Mouse (Mus musculus) kidney, postnatal 14 days (tissue): ENCODE results near the gene Mthfd2l.

Source experiments
- DNase-seq: peaks from one replicate; pipeline ENCODE4 v3.0.0; 2022; ENCODE audit warnings: mixed read lengths

Mthfd2l gene

DNA sequence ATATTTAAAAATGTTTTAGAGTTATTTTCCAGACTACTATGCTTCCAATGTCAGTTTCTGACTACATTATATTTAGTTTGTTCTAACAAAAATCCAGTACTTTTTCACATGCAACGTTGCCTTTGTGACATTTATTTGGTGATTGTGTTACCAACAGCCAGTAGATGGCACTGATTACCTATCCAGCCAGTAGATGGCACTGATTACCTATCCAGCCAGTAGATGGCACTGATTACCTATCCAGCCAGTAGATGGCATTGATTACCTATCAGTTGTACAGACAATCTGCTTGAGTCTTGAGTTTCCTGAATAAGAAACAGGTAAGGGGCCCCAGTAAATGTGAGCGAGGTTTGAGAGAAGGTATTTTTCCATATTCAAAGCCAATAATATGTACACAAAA lies 20.6 kb downstream of the Mthfd2l start:
- peak; percentile 71 for DNase-seq

DNA sequence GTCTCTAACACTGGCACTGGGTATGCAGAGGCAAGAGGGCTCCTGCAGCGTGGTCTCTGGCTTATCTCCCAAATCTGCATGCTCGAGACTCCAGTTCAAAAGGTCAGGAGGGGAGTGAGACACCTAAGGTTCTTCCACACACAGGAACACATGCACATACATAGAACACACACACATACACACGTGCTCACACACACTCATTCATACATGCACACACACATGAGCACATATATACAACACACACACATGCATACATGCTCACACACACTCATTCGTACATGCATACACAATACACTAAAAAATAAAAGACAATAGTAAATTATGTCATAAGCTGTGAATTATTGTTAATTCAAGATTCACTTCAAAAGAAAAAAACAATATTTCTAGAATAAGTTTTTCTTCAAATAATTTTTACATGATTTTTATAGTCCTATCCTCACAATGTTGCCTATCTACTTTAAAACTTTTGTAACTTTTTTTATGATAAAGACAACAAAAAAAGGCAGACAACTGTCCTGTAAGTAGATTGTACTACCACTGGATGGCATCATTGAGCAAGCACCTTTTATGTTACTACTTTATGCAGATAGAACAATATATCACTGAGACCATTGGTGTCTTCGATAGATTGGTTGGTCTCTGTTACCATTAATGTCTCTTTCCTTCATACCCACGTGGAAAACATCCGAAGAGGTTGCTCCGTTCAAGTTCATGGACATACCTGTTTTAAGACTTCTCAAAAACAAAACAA lies 22.0 kb downstream of the Mthfd2l start:
- DNase-seq, result no peak

DNA sequence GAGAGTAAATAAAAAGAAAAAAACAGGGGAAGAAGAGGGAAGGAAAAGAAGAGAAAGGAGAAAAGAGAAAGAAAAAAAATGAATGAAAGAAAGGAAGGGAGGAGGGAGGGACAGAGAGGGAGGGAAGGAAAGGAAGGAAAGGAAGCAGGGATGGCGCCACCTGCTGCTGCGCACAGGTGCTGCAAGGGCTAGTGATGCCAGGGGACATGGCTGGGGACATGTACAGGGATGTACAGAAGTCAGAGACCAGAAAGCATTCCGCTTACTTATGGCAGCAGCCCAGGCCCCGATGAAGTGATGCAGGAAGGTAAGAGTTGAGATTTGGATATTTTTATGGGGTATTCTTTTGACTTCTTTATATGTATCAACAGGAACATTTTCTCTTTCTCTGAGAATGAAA lies 33.4 kb downstream of the Mthfd2l start:
- DNase-seq, result peak; percentile 9

DNA sequence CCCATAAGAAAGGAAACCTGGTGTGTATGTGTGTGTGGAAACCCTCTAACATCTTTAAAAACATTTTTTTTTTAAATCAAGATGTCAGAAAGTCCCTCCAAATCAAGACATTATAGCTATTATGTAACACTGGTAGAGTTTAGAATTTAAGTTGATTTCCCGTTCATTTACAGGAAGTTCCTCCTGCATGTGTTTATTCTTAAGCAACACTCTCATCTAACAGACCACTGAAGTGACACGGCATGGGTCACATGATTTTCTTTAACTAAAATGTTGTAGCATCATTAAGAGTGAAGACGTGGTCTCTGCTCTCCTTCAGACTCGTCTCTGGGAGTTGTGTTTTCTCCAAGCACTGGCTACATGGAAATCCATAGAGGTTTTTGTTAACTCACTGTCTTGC lies 33.8 kb downstream of the Mthfd2l start:
- no peak for DNase-seq

DNA sequence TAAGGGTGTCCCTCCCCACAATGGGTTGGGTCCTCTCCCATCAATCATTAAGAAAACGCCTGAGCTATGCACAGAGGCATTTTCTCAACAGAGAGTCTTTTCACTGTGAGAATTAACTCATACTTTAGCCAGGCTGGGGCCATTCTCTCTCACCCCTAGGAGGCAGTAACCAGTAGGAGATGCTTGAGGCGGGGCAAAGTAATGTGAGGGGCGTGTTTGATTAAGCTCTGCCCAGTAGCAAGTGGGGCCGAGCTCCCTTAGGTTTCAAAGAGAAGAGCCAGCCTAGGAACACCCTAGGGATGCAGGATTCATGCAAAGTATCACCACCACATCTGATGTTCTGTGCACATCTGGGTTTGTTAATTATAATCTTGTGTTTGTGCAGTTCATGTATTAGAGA lies 34.5 kb downstream of the Mthfd2l start:
- no peak for DNase-seq

DNA sequence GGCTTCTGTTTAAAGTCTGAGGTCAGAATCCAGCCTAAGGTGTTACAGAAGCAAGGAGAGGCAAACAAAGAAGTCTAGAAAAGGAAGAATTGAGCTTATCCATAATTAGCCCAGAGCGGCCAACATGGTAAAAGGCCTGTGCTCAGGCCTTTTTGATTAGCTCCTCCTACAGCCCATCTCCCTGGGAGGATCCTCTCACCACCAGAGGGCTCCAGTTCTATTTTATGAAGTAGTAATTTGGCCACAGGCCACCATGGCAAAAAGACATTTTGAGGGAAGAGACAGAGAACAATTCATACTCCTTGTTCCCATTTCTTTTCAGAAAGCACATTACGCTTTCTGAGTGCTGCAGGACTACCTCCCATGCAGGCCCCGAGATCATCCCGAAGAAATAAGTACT lies 46.3 kb downstream of the Mthfd2l start:
- peak; percentile 70 for DNase-seq

DNA sequence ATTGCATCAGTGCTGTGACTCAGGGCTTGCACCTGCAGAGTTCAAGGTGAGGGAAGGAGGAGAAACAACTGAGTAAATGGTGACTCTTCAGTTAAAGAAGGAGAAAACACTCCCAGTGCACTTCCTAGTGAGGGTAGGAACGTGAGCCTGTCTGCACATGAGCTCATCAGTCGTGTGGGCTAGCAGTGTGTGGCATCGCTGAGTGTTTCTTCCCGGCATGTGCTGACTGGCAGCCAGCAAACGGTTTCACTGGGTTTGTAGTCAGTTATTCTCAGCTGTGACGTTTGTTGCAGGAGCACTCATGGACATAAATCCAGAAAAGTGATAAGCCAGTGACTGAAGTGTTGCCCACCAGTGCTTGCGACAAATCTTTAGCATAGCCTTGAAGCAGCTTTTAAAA lies 49.4 kb downstream of the Mthfd2l start:
- no peak for DNase-seq

DNA sequence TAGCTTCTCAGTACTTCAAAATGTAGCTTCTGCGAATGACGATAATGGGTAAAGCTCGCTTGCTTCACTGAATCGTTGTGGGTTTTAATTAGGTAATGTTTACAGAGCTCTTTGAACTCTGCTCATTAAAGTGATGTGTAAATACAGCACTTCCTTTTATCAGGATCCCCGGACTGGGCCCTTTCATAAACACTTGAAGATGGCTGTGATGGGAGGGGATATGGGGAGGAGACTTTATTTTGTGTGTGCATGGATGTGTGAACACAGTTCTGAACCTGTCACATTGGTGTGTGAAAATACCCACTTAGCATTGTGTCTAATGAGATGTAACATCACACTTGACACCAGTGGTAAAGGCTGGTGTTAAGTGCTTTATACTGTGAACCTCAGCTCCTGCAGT lies 56.7 kb downstream of the Mthfd2l start:
- no peak for DNase-seq

DNA sequence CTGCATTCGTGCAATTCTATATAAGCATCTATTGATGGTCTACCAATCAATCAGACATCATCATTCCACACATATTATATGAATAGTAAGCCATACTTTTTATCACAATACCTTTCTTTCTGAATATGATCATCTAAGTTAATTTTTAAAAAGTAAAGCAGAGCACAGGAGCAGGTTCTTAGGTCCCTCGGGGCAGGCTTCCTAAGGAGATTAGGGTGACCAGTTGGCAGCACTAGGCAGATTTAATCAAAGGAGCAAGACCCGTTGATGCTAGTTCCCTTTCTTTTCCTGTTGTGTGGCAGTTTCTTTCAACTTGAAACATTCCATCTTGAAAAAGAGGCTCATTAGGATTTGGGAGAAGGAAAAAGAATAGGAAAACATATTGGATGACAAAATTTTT lies 57.2 kb downstream of the Mthfd2l start:
- DNase-seq, result no peak

DNA sequence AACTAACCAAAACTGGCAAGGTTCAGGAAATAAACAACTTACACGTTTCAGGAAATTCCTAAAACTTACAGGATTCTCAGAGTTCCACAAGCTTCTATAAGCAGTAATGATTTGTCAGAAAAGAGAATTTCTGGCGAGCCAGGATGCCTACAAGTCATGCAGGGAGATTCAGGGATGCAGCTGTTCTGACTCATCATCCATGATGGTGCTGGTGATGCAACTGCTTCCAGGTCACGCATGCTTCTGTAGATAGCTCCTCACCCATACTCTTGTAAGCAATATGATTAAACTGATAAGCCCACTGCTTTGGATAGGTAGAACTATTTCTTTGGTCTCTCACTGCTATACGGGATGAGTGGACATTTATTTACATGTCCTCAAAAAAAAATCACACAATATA lies 57.7 kb downstream of the Mthfd2l start:
- DNase-seq, result no peak

DNA sequence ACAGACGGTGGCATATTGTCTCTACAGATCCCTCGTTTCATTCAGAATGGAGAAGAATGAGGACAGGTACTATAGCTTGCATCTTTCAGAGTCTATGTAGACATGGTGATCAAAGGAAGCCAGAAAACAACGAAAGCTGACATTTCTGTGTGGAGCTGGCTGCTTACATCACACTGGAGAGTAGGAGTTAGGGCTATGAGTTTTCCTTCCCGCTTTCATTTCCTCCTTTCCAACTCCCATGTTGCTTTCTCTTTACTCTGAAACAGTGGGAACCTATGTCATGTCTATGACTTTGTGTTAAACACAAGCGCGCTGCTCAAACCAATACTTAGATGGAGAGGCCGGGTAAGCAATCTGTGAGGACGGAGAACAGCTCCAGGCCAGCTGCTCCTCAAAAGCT lies 69.0 kb downstream of the Mthfd2l start:
- DNase-seq, result no peak

DNA sequence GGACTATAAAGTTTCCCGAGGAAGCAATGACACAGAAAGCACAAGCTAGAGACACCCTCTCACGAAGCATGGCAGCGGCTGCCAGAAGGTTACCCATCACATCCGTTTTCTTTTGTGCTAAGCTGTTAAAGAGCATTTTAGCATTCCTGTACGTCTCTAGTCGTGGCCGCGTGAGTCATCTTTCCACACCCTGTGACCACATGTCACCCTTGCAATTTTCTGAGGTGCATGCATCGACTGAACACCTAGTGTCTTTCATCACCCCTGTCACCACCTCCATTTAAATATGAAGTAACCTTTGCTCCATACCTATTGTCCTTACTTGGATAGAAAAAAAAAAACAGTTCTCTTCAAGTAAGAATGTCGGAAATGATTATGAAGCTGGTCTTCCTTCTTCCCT lies 84.3 kb downstream of the Mthfd2l start:
- no peak for DNase-seq

DNA sequence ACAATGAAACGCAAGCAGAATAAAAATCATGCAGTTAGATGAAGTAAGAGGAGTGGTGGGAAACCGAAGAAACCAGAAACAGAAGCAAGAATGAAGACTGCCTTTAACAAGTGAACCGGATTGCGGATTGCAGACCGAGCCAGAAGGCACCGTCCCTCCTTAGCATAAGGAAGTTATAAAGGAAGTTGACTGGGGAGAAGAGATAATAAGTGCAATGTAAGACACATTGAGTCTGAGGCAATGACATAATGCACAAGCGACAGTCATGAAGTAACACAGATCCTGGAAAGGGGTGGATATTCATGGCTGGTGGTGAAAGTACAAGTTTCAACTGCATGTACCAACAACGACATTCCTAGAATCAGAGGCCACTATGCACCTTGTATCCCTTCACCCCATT lies 92.2 kb downstream of the Mthfd2l start:
- no peak for DNase-seq

DNA sequence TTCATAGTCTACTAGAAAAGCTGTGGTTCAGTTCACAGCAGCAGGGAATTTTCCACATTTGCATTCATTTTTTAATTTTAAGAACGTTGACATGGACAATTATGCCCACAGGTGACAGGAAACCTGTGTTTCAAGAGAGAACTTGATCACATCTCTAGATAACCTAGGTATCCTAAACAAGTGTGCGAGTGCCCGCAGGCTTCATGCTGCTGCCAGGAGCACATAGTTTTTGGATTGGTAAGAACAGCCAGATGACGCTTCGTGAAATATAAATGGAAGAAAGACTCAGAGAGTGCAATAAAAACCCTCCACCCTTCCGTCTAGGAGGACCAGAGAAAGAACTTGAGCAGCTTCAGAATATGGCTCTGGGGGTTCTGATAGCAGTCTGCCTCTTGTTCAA lies 96.2 kb downstream of the Mthfd2l start, which contains the start of gene Epgn:
TSS of gene Epgn (plus strand) at position 301 of the 400 bp plus-strand sequence.
- no peak for DNase-seq

DNA sequence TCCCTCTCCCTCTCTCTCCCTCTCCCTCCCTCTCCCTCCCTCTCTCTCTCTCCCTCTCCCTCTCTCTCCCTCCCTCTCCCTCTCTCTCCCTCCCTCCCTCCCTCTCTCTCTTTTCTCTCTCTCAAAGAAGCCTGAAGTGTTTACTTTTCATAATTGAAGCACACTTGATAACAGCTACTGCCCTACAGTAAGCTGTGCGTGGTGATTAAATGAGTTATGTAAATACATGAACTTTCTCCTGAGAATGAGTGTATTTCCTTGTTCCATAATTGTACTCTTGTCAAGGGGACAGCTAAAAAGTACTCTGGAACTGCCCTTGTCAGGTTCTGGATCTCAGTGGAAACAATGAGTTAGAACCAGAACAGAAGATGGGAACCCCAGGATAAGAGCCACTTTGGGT lies 96.9 kb downstream of the Mthfd2l start:
- DNase-seq, result no peak

DNA sequence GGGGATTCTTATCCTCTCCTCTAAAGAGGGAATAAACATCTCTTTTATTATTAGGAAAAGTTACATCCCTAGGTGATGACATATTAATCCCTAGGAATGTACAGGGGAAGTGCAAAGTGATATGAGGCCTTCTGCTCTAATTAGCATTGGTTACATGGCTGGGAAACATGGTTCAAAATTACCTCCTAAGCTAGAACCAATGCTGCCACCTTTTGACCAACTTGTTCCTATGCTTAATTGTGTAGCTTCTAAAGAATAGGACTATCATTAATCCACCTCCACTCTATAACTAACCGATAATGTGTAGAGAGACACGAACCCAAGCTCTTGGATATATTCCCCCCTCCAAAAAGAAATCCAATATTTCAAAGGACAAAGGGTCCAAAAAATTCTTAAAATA lies 99.7 kb downstream of the Mthfd2l start:
- DNase-seq, result no peak

DNA sequence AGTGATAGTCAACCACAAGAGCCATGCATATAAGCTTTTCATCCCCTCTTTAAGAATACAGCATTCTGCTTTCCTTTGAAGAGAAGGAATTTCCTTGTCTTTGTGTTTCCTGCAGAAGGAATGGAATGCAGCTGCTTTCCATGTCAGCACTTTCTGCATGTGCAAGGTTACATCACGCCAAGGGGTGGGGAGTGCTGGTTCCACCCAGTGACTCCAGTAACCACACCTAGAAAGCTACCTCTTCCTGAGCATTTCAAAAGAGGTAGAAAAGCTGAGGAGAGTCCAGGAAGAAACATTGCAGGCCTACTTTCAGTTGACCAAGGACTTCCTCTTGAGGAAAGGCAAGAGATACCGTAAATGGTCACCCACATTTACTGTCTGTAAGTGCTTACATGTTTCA lies 104.4 kb downstream of the Mthfd2l start:
- no peak for DNase-seq

DNA sequence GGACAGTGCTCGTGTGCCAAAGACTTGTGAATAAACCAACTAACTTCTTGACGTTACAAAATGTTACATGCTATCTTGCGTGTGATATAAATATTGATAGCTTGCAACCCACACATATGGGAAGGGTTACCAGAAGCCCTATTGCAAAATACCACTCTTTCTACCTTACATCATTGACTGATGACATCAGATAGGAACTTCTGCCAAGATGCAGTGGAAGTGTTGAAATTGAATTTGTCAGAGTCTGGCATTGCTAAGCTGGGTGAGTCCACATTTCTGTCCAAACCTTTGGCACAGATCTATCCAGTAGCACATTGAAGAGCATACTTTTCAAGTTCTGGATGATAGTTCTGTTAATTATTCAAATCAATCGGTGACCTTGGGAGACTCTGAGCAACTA lies 105.7 kb downstream of the Mthfd2l start:
- no peak for DNase-seq

DNA sequence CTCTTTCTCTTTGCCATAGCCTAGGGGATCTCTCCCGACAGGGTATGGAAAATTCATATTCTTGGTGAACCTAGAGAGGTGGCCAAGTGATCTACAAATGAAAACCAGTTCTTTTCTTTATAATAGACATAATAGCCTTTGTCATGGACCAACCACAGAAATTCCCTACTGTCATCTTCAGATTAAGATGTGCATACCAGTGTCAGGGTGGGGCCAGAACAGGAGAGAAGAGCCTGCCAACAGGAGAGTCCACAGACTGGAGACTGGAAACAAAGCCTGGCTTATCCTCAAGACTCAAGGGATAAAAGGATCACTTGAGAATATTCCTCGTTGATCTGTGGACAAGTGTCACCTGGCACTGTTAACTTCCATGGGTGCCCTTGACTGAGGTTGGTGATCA lies 106.8 kb downstream of the Mthfd2l start:
- DNase-seq, result no peak

DNA sequence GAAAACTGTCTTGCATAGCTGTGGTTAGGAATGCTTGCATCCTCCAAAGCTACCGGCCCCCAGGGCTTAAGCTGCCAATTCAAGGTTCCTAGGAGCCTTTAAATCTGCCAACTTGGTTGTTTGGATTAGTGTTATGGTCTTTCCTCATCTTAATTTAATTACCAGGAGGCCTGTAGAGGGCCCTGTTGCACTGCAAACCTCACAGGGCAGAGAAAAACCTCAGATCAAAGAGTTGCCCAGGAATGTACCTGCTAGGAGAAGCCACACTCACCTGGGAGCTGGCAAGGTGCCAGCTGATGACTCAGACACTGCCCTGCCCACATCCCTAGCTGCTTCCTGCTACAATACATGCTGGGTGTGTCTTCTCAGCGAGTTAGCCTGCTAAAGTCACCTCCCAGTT lies 107.6 kb downstream of the Mthfd2l start:
- DNase-seq, result peak; percentile 55

DNA sequence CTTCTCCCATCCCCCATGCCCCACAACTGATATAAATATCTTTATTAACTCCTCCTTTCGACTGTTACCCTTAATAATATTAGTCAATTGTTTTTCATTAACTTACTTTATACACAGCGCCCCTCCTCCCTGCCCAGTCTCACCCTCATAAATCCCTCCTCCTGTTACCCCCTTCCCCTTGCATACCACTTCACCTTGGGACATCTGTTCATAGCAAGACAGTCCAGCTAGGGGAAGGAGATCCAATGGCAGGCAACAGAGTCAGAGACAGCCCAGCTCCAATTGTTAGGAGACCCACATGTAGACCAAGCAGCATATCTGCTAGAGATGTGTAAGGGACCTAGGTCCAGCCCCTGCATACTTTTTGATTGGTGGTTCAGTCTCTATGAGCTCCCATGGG lies 108.0 kb downstream of the Mthfd2l start:
- DNase-seq, result no peak

DNA sequence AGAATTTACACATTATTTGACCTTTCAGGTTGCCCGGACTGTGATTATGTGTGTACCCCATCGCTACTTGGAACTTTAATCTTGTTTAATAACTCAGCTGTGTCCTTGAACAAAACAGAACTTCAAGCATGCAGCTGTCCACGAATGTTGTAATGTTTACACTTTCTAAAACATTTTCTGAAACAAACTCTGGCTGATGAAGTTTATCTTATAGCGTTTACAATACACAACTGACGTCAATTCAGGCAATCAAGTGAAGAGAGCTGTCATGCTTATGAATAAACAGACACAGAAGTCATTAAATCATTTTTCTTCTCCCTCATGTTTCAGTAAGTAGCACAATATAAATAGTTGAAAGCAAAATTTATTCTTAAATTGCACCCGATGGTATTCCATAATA lies 117.1 kb downstream of the Mthfd2l start:
- DNase-seq, result no peak

DNA sequence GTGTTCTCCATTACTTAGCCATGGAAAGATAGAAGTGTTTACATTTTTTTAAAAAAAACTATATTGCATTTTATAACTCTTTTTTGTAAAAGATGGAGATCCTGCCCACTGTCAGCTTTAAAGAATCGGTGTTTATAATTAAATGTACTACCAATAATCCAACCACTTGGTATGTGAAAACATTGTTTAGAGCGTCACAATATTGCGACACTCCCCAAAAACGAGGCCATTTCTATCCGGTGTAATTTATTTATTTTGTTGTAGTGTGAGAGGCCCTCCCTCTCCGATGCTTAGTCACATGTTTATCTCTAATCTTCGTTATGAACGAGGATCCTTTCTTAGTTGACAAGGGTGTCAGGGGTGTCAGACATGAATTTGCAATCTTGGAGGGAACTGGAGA lies 117.5 kb downstream of the Mthfd2l start:
- no peak for DNase-seq
